Mouse (Mus musculus): ENCODE measurements around the gene Prdx2. TPM values are rescaled to one million over a fixed set of nuclear protein-coding genes. Genes with fewer than 3 reads are reported as not detected.

Prdx2 gene
- polyA plus RNA-seq, 1 experiment from 2014 or later, result 715 TPM

GRCm38 (mm10) chr8:84963952-84964351, 5.4 kb upstream of the Prdx2 start:
- DNase-seq (ENCODE audit: low spot score) (no peak), ATAC-seq (ENCODE audit: low read depth) (no peak)
- Histone ChIP-seq H3K9ac (ENCODE audit: low read depth, low read length) (no peak overlapping the region), H3K4me1 (ENCODE audit: control insufficient read depth, insufficient read depth, low read length) (peaks cover 15% of the 10 kb centered on the region; the same call in 1 of the 2 replicates), H3K27me3 (replicated peaks; ENCODE audit: control insufficient read depth, insufficient read depth, low read length) (no peaks in the 10 kb centered on the region), H3K27ac (replicated peaks; ENCODE audit: low read depth, low read length) (no peak overlapping the region), H3K36me3 (ENCODE audit: control insufficient read depth, insufficient read depth, low read length) (peaks cover 14% of the 10 kb centered on the region; the same call in 1 of the 2 replicates), H3K4me3 (ENCODE audit: low read depth, low read length) (no peak overlapping the region), H3K4me2 (ENCODE audit: low read depth, low read length) (no peak overlapping the region), H3K9me3 (ENCODE audit: control insufficient read depth, low read length) (no peaks in the 10 kb centered on the region)
- WGBS, result 86% methylated on average over 4 of the region's 4 CpGs

- Histone ChIP-seq H3K36me3 (ENCODE audit: control insufficient read depth, insufficient read depth, low read length) (peaks cover 12% of the 10 kb centered on the region), H3K27ac (replicated peaks; ENCODE audit: low read depth, low read length) (peak overlapping the region; percentile 53), H3K4me1 (ENCODE audit: control insufficient read depth, insufficient read depth, low read length) (peaks cover 20% of the 10 kb centered on the region), H3K4me3 (ENCODE audit: low read depth, low read length) (peak overlapping the region; percentile 53), H3K4me2 (ENCODE audit: low read depth, low read length) (peak overlapping the region; percentile 83), H3K27me3 (replicated peaks; ENCODE audit: control insufficient read depth, insufficient read depth, low read length) (no peaks in the 10 kb centered on the region), H3K9me3 (ENCODE audit: control insufficient read depth, low read length) (no peaks in the 10 kb centered on the region), H3K9ac (ENCODE audit: low read depth, low read length) (peak overlapping the region; percentile 63)
- ATAC-seq (ENCODE audit: low read depth) (peak; percentile 87), DNase-seq (ENCODE audit: low spot score) (peak; percentile 99)
- WGBS, result 0% methylated on average over 35 of the region's 41 CpGs
These were observed 3.6 kb upstream of the Prdx2 start for GRCm38 (mm10) chr8:84965731-84966291.

- 0 out of 2 replicates have a peak overlapping the region, but pooled peaks have one; percentile 53 for H3K4me3 ChIP-seq (ENCODE audit: low read depth, low read length)
- 53% methylated on average over 3 of the region's 3 CpGs for WGBS
These were observed 2.8 kb upstream of the Prdx2 start for GRCm38 (mm10) chr8:84966603-84967002.

GRCm38 (mm10) chr8:84967532-84968304, 1.7 kb upstream of the Prdx2 start:
- ATAC-seq (ENCODE audit: low read depth), result no peak
- Histone ChIP-seq H3K4me1 (ENCODE audit: control insufficient read depth, insufficient read depth, low read length) (peaks cover 23% of the 10 kb centered on the region), H3K4me2 (ENCODE audit: low read depth, low read length) (peak overlapping the region; percentile 94; the same call in 1 of the 2 replicates), H3K27ac (replicated peaks; ENCODE audit: low read depth, low read length) (no peak overlapping the region), H3K9ac (ENCODE audit: low read depth, low read length) (no peak overlapping the region), H3K4me3 (ENCODE audit: low read depth, low read length) (no peak overlapping the region; the same call in 1 of the 2 replicates), H3K9me3 (ENCODE audit: control insufficient read depth, low read length) (no peaks in the 10 kb centered on the region), H3K27me3 (replicated peaks; ENCODE audit: control insufficient read depth, insufficient read depth, low read length) (no peaks in the 10 kb centered on the region), H3K36me3 (ENCODE audit: control insufficient read depth, insufficient read depth, low read length) (peaks cover 21% of the 10 kb centered on the region)
- no peak for DNase-seq (ENCODE audit: low spot score)
- 87% methylated on average over 13 of the region's 13 CpGs for WGBS

More at GRCm38 (mm10) chr8:84966603-84967002, 2.8 kb upstream of the Prdx2 start:
- Histone ChIP-seq H3K27me3 (replicated peaks; ENCODE audit: control insufficient read depth, insufficient read depth, low read length) (no peaks in the 10 kb centered on the region), H3K4me2 (ENCODE audit: low read depth, low read length) (peak overlapping the region; percentile 83), H3K27ac (replicated peaks; ENCODE audit: low read depth, low read length) (no peak overlapping the region), H3K4me1 (ENCODE audit: control insufficient read depth, insufficient read depth, low read length) (peaks cover 23% of the 10 kb centered on the region), H3K9ac (ENCODE audit: low read depth, low read length) (no peak overlapping the region), H3K9me3 (ENCODE audit: control insufficient read depth, low read length) (no peaks in the 10 kb centered on the region), H3K36me3 (ENCODE audit: control insufficient read depth, insufficient read depth, low read length) (peaks cover 15% of the 10 kb centered on the region)
- ATAC-seq (ENCODE audit: low read depth), result no peak
- DNase-seq (ENCODE audit: low spot score), result no peak

- peak overlapping the region; percentile 78 for H3K27ac ChIP-seq (replicated peaks; ENCODE audit: low read depth, low read length)
- no peak for DNase-seq (ENCODE audit: low spot score)
These were observed 737 bp upstream of the Prdx2 start for GRCm38 (mm10) chr8:84968650-84969049.

GRCm38 (mm10) chr8:84970135-84970790, 876 bp downstream of the Prdx2 start:
- H3K9ac ChIP-seq (ENCODE audit: low read depth, low read length), result peak overlapping the region; percentile 86
- H3K4me1 ChIP-seq (ENCODE audit: control insufficient read depth, insufficient read depth, low read length), result peaks cover 20% of the 10 kb centered on the region
- H3K4me3 ChIP-seq (ENCODE audit: low read depth, low read length), result peak overlapping the region; percentile 73
- 6% methylated on average over 21 of the region's 21 CpGs for WGBS
- H3K27ac ChIP-seq (replicated peaks; ENCODE audit: low read depth, low read length), result peak overlapping the region; percentile 78
- DNase-seq (ENCODE audit: low spot score), result no peak
- H3K36me3 ChIP-seq (ENCODE audit: control insufficient read depth, insufficient read depth, low read length), result peaks cover 45% of the 10 kb centered on the region
- H3K9me3 ChIP-seq (ENCODE audit: control insufficient read depth, low read length), result no peaks in the 10 kb centered on the region
- peak overlapping the region; percentile 94 for H3K4me2 ChIP-seq (ENCODE audit: low read depth, low read length)
- H3K27me3 ChIP-seq (replicated peaks; ENCODE audit: control insufficient read depth, insufficient read depth, low read length), result no peaks in the 10 kb centered on the region
- no peak for ATAC-seq (ENCODE audit: low read depth)

More at GRCm38 (mm10) chr8:84968650-84969049, 737 bp upstream of the Prdx2 start:
- Histone ChIP-seq H3K9ac (ENCODE audit: low read depth, low read length) (peak overlapping the region; percentile 86), H3K36me3 (ENCODE audit: control insufficient read depth, insufficient read depth, low read length) (peaks cover 29% of the 10 kb centered on the region), H3K9me3 (ENCODE audit: control insufficient read depth, low read length) (no peaks in the 10 kb centered on the region), H3K27me3 (replicated peaks; ENCODE audit: control insufficient read depth, insufficient read depth, low read length) (no peaks in the 10 kb centered on the region), H3K4me1 (ENCODE audit: control insufficient read depth, insufficient read depth, low read length) (peaks cover 23% of the 10 kb centered on the region), H3K4me2 (ENCODE audit: low read depth, low read length) (peak overlapping the region; percentile 94), H3K4me3 (ENCODE audit: low read depth, low read length) (peak overlapping the region; percentile 73)
- WGBS, result 18% methylated on average over 2 of the region's 2 CpGs
- no peak for ATAC-seq (ENCODE audit: low read depth)

- Histone ChIP-seq H3K36me3 (ENCODE audit: control insufficient read depth, insufficient read depth, low read length) (peaks cover 45% of the 10 kb centered on the region), H3K4me2 (ENCODE audit: low read depth, low read length) (peak overlapping the region; percentile 94), H3K27me3 (replicated peaks; ENCODE audit: control insufficient read depth, insufficient read depth, low read length) (no peaks in the 10 kb centered on the region), H3K9me3 (ENCODE audit: control insufficient read depth, low read length) (no peaks in the 10 kb centered on the region), H3K9ac (ENCODE audit: low read depth, low read length) (peak overlapping the region; percentile 86), H3K27ac (replicated peaks; ENCODE audit: low read depth, low read length) (no peak overlapping the region), H3K4me3 (ENCODE audit: low read depth, low read length) (peak overlapping the region; percentile 73), H3K4me1 (ENCODE audit: control insufficient read depth, insufficient read depth, low read length) (peaks cover 21% of the 10 kb centered on the region)
- WGBS, result 51% methylated on average over 5 of the region's 5 CpGs
- no peak for ATAC-seq (ENCODE audit: low read depth)
- DNase-seq (ENCODE audit: low spot score), result no peak
These were observed 1.5 kb downstream of the Prdx2 start for GRCm38 (mm10) chr8:84970913-84971312.

GRCm38 (mm10) chr8:84973079-84973478, 3.7 kb downstream of the Prdx2 start:
- H3K9ac ChIP-seq (ENCODE audit: low read depth, low read length), result no peak overlapping the region
- DNase-seq (ENCODE audit: low spot score), result no peak
- WGBS, result 93% methylated on average over 1 of the region's 1 CpGs
- no peak overlapping the region for H3K4me3 ChIP-seq (ENCODE audit: low read depth, low read length)
- no peaks in the 10 kb centered on the region for H3K9me3 ChIP-seq (ENCODE audit: control insufficient read depth, low read length)
- no peak for ATAC-seq (ENCODE audit: low read depth)
- no peak overlapping the region for H3K27ac ChIP-seq (replicated peaks; ENCODE audit: low read depth, low read length)
- H3K27me3 ChIP-seq (replicated peaks; ENCODE audit: control insufficient read depth, insufficient read depth, low read length), result peaks cover 13% of the 10 kb centered on the region
- H3K4me1 ChIP-seq (ENCODE audit: control insufficient read depth, insufficient read depth, low read length), result peaks cover 29% of the 10 kb centered on the region
- no peak overlapping the region for H3K4me2 ChIP-seq (ENCODE audit: low read depth, low read length)
- H3K36me3 ChIP-seq (ENCODE audit: control insufficient read depth, insufficient read depth, low read length), result peaks cover 45% of the 10 kb centered on the region

All from embryonic facial prominence, embryonic 14.5 days (tissue).